Mouse (Mus musculus) left cerebral cortex, adult 6 months (tissue): ENCODE measurements around the gene Rbm46. TPM values are rescaled to one million over a fixed set of nuclear protein-coding genes. Genes with fewer than 3 reads are reported as not detected.

Source experiments
- long read RNA-seq, 2 experiments: library from polyadenylated mRNA; unstranded; transcript quantifications; one replicate each; pipeline ENCODE4 v2.0.0; 2019 to 2020
- polyA plus RNA-seq: library from polyadenylated mRNA; unstranded; fragments of <200 nt; fragmentation: Nextera tagmentation; gene quantifications from 2 replicates; pipeline ENCODE4 v1.2.3, GENCODE M21; 2021

The Rbm46 gene
- 0.29 and 0.56 TPM in 2 replicates for polyA plus RNA-seq
- long read RNA-seq, experiment 1, partial matches to known transcripts = 0 of 2 reads
- long read RNA-seq, experiment 1, other reads (novel, unspliced or antisense) = 2 of 2 reads
- long read RNA-seq, experiment 2, partial matches to known transcripts = 1 of 1 reads
- long read RNA-seq, experiment 2, other reads (novel, unspliced or antisense) = 0 of 1 reads

DNA sequence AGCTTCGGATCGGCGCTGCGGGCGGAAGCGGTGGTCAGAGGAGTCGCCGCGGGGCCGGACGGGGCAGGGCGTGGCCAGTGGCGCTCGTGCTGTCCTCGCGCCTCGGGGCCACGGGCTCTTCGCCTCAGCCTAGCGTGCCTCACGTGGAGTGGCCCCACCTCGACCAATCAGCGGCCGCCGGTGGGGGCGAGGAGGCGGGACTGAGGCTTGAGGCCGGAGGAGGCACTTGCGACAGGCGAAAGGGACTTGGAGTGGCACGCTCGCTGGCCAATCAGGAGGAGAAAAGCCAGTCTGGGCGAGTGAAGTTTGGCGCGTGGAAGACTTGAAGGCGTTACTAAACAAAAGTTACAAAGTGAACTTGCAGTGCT lies at the start of gene Rbm46:
Gene Rbm46 (minus strand): TSS at position 112 of the 368 bp plus-strand sequence.

DNA sequence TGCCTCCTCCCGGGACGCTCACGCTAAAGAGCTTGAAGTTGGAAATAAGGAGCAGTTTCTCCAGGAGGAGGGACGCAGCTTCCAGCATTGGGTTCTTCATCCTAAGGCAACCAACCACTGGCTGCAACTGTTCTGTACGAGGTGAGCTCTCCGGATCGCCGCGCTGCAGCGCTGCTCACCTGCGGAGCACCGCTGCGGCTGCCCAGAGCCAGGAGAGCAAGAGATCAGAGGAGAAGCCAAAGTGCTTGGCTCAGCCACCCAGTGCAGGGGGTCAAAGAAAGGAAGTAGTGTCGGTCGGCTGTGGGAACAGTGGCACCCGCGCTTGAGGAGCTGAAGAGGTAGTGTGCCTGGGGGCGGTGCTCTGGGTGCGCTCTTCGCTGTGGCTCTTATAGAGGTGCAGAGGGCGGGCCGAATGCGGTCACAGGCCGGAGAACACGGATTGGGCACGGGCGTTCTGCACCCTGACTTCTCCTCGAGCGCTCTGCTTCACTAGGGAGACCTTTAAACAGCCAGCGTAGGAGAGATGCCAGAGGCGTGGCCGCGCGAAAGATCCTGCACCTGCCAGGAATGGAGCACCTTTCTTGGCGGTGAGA lies 27.4 kb upstream of the Rbm46 start, which contains the start of gene Lrat:
Gene Lrat (minus strand): TSS at position 361 of the 593 bp plus-strand sequence.

Other genes with a start within 250 kb of the Rbm46 start
- gene Lrat, start 27.5 kb upstream of the Rbm46 start, polyA plus RNA-seq = 0.03 and 0.09 TPM in 2 replicates
- gene Fgg, start 131.2 kb upstream of the Rbm46 start, polyA plus RNA-seq = not detected in 2 replicates
- gene Fga, start 149.6 kb upstream of the Rbm46 start, polyA plus RNA-seq = not detected in 2 replicates
- gene Fgb, start 173.4 kb upstream of the Rbm46 start, polyA plus RNA-seq = not detected in 2 replicates
- gene Plrg1, start 179.0 kb upstream of the Rbm46 start, polyA plus RNA-seq = 34.4 and 43.9 TPM in 2 replicates